9 mouse cellular contexts compared by ENCODE assay signal in genomic region chr1:45022146-45022841, GRCm38 (mm10).
DNase-seq lines count a peak whose midpoint lies in the region; ATAC-seq and TF ChIP-seq lines count a peak whose summit lies in the region.
"Had no signal": no experiment of that assay in that cellular context is flagged by ENCODE, and none has a peak within 500 bp of the region (broad histone marks: within the 10 kb centered on the region; RNA-seq: fewer than 3 reads in every experiment).

No protein-coding gene starts in this region.

- no peak for ATAC-seq in kidney, embryonic 15.5 days (replicated peaks; ENCODE audit: low FRiP score)
- no peak for ATAC-seq in cerebellum, adult (ENCODE audit: insufficient number of reproducible peaks, low FRiP score, low TSS enrichment)
- ATAC-seq in liver, postnatal 0 days, result no peak

- no peak overlapping the region for H3K4me3 ChIP-seq in kidney, embryonic 15.5 days (replicated peaks)
- H3K4me3 ChIP-seq in liver, postnatal 0 days (ENCODE audit: low read depth, low read length), result no peak overlapping the region
- H3K4me3 ChIP-seq: liver, embryonic 15.5 days had no signal

- no peak overlapping the region for H3K9ac ChIP-seq in kidney, embryonic 15.5 days
- no peak overlapping the region for H3K9ac ChIP-seq in liver, postnatal 0 days (replicated peaks)
- H3K9ac ChIP-seq: liver, embryonic 15.5 days had no signal

- H3K27me3 ChIP-seq in kidney, embryonic 15.5 days, result no peaks in the 10 kb centered on the region
- no peaks in the 10 kb centered on the region for H3K27me3 ChIP-seq in liver, postnatal 0 days (ENCODE audit: insufficient read depth, low read length)
- H3K27me3 ChIP-seq: liver, embryonic 15.5 days had no signal

- DNase-seq in kidney, adult 18-20 months, result peak; percentile 28
- peak; percentile 82 for DNase-seq in fibroblast of lung, adult 2 months (ENCODE audit: low read depth)
- peak; percentile 28 for DNase-seq in kidney, adult 9 months
- peak; percentile 40 for DNase-seq in ovary, postnatal 14 days (ENCODE audit: low spot score)
- DNase-seq in thymus, postnatal 25 days, result no peak
- DNase-seq in liver, postnatal 0 days, result no peak

- H3K4me2 ChIP-seq in kidney, embryonic 15.5 days, result no peak overlapping the region
- H3K4me2 ChIP-seq in liver, postnatal 0 days (ENCODE audit: low read depth, low read length), result no peak overlapping the region
- H3K4me2 ChIP-seq: liver, embryonic 15.5 days had no signal

- H3K27ac ChIP-seq in kidney, embryonic 15.5 days, result no peak overlapping the region
- no peak overlapping the region for H3K27ac ChIP-seq in liver, postnatal 0 days (ENCODE audit: low read depth)
- H3K27ac ChIP-seq: liver, embryonic 15.5 days had no signal

- H3K36me3 ChIP-seq in kidney, embryonic 15.5 days, result no peaks in the 10 kb centered on the region
- no peaks in the 10 kb centered on the region for H3K36me3 ChIP-seq in liver, postnatal 0 days (replicated peaks; ENCODE audit: insufficient read depth, low read length)
- H3K36me3 ChIP-seq: liver, embryonic 15.5 days had no signal

- TF ChIP-seq CTCF in liver, postnatal 0 days (IDR thresholded peaks at IDR 0.05; ENCODE audit: low read depth), result no peak

- TF ChIP-seq EP300 in liver, postnatal 0 days (IDR thresholded peaks at IDR 0.05; ENCODE audit: low read depth), result no peak

- H3K4me1 ChIP-seq in kidney, embryonic 15.5 days, result 0 out of 2 replicates have a peak, but pooled peaks cover 3% of the 10 kb centered on the region
- H3K4me1 ChIP-seq in liver, postnatal 0 days (ENCODE audit: insufficient read depth), result no peaks in the 10 kb centered on the region
- H3K4me1 ChIP-seq: liver, embryonic 15.5 days had no signal

- 63% methylated on average over 1 of the region's 1 CpGs for WGBS in kidney, embryonic 15.5 days
- WGBS in liver, postnatal 0 days (ENCODE audit: insufficient replicate concordance), result 74% methylated on average over 1 of the region's 1 CpGs

- no peaks in the 10 kb centered on the region for H3K9me3 ChIP-seq in kidney, embryonic 15.5 days (replicated peaks)
- H3K9me3 ChIP-seq in liver, postnatal 0 days (ENCODE audit: low read length), result no peaks in the 10 kb centered on the region
- H3K9me3 ChIP-seq: liver, embryonic 15.5 days had no signal

Comparison
In these comparisons a context has a peak if more than half of its experiments do, and no peak if none do; other contexts are left out.
1. DNase-seq: peak in kidney, adult 18-20 months (single experiment), fibroblast of lung, adult 2 months (single experiment), kidney, adult 9 months (single experiment) and ovary, postnatal 14 days (single experiment); none in thymus, postnatal 25 days (single experiment) and liver, postnatal 0 days (single experiment).